Mouse (Mus musculus) ES-Bruce4 (cell line): ENCODE results near the gene Aida. TPM values are rescaled to one million over a fixed set of nuclear protein-coding genes. Genes with fewer than 3 reads are reported as not detected.
A peak's percentile ranks its signal among the peaks of the same experiment; 100 is the strongest.

ENCODE experiments used
- H3K27ac ChIP-seq: 2 replicates; pipeline ENCODE4 v1.5.1; 2012; ENCODE audit warnings: low read length, inconsistent platforms; ENCODE audit not compliant: insufficient read depth
- H3K27me3 ChIP-seq: 2 replicates; pipeline ENCODE4 v1.6.1; 2012; ENCODE audit warnings: mild to moderate bottlenecking, low read length, inconsistent platforms; ENCODE audit not compliant: control insufficient read depth, poor library complexity, insufficient read depth, severe bottlenecking
- H3K36me3 ChIP-seq: 2 replicates; pipeline ENCODE4 v1.6.1; 2012; ENCODE audit warnings: inconsistent platforms, mild to moderate bottlenecking, low read length, moderate library complexity; ENCODE audit not compliant: control insufficient read depth, poor library complexity, insufficient read depth, severe bottlenecking
- H3K4me1 ChIP-seq: one replicate; pipeline ENCODE4 v1.8.1; 2011; ENCODE audit warnings: low read length; ENCODE audit not compliant: control insufficient read depth, insufficient read depth
- H3K4me3 ChIP-seq: 2 replicates; pipeline ENCODE4 v1.5.1; 2011; ENCODE audit warnings: low read depth, mild to moderate bottlenecking, low read length
- H3K9ac ChIP-seq: 2 replicates; pipeline ENCODE4 v1.6.1; 2012; ENCODE audit warnings: low read depth, mild to moderate bottlenecking, inconsistent platforms; ENCODE audit not compliant: poor library complexity, severe bottlenecking
- H3K9me3 ChIP-seq: replicated peaks from 2 replicates; pipeline ENCODE4 v1.6.1; 2012; ENCODE audit warnings: mild to moderate bottlenecking, low read length, inconsistent platforms; ENCODE audit not compliant: control insufficient read depth, poor library complexity, insufficient read depth, severe bottlenecking
- CTCF ChIP-seq: IDR thresholded peaks from one replicate; pipeline ENCODE4 v1.8.1; 2011; ENCODE audit warnings: low read depth, low read length
- EP300 ChIP-seq: IDR thresholded peaks from 2 replicates; pipeline ENCODE4 v1.6.1; 2011; ENCODE audit warnings: low read depth, low read length; ENCODE audit not compliant: insufficient read depth
- POLR2A ChIP-seq: IDR thresholded peaks from one replicate; pipeline ENCODE4 v1.8.1; 2011; ENCODE audit warnings: low read length; ENCODE audit not compliant: insufficient read depth
- polyA plus RNA-seq: library from polyadenylated mRNA; stranded (reverse); fragments of >200 nt; gene quantifications from 2 replicates; pipeline ENCODE4 v1.2.4, GENCODE M21; 2011; ENCODE audit warnings: low read depth; ENCODE audit not compliant: missing spikeins, insufficient read depth, insufficient read length

The Aida gene
- polyA plus RNA-seq, 1 experiment = 74.6 TPM

DNA sequence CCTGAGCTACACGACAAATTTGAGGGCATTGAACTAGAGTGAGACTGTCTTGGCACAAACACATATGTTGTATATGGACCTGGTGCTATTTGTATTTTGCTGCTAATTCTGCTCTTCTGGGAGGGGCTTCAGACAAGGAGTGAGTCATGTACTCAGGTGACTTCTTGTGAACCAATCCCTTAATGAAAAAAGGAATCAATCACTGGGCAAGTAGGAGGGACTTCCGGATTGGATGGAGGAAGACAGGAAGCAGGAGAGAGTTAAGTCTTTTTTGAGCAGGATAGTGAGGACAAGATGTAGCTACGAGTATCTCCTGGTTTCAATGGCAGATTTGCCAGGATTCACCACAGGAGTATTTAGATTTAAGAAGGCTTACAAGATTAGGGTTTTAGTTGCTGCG lies 6.8 kb upstream of the Aida start:
- no peaks in the 10 kb centered on the region for H3K9me3 ChIP-seq
- H3K4me3 ChIP-seq = peak overlapping the region; percentile 90
- 0 out of 2 replicates have a peak overlapping the region, but pooled peaks have one; percentile 31 for H3K27ac ChIP-seq
- H3K27me3 ChIP-seq = no peaks in the 10 kb centered on the region
- peak overlapping the region; percentile 54 for H3K9ac ChIP-seq
- peaks cover 34% of the 10 kb centered on the region for H3K36me3 ChIP-seq
- no peak for TF ChIP-seq POLR2A
- no peak for TF ChIP-seq CTCF
- TF ChIP-seq EP300 = no peak
- H3K4me1 ChIP-seq = no peaks in the 10 kb centered on the region

DNA sequence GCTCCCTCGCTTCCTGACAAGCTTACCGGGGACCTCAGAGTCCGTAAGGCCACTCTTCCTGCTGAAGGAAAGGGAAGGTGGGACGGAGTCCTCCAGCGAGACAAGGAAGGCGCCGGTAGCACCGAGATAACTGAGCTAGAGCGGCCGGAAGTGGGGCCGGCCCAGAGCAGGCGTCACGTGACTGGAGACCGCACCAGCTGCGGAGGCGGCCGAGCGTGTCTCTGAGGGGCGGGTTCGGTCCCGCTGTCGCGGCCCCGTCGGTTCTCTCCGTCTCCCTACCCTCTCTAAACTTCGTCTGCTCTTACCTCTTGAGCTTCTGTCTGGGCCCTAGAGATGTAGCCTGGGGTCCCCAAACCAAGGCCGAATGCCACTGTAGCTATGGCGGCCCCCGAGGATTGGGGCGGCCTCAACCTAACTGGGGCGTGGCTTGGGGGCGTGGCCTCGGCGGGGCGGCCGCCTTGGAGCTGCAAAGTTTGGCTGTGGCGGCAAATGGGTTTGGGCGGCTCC lies 540 bp downstream of the Aida start, which contains the start of gene Brox:
Gene Brox, minus strand, starts transcription at position 393 of the 507 bp plus-strand sequence.
- Histone ChIP-seq H3K27ac (no peak within 1 kb of the TSS), H3K9me3 (no peaks in the 10 kb centered on the region), H3K4me3 (peak within 1 kb of the TSS; percentile 93), H3K9ac (peak within 1 kb of the TSS; percentile 87), H3K36me3 (peaks cover 4% of the 10 kb centered on the region), H3K27me3 (no peaks in the 10 kb centered on the region), H3K4me1 (no peaks in the 10 kb centered on the region)
- TF ChIP-seq CTCF = no peak
- no peak for TF ChIP-seq POLR2A

DNA sequence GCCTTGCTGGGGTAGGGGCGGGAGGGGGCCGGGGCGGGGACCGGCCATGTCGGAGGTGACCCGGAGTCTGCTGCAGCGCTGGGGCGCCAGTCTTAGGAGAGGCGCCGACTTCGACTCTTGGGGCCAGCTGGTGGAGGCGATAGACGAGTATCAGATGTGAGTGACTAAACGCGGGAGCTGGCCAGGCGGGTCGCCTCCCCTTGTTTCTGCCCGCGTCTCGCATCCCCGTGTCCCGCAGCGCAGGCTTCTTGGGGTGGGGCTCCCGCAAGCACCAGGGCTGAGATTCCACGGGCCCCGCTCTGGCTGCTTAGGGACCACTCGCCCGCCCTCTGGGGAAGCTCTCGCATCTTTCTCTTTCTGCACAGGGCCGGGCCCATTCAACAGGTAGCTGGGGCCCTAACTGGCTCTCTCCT lies 1.1 kb downstream of the Aida start:
- no peaks in the 10 kb centered on the region for H3K27me3 ChIP-seq
- H3K27ac ChIP-seq = no peak overlapping the region
- no peak for TF ChIP-seq POLR2A
- no peak for TF ChIP-seq CTCF
- no peak for TF ChIP-seq EP300

DNA sequence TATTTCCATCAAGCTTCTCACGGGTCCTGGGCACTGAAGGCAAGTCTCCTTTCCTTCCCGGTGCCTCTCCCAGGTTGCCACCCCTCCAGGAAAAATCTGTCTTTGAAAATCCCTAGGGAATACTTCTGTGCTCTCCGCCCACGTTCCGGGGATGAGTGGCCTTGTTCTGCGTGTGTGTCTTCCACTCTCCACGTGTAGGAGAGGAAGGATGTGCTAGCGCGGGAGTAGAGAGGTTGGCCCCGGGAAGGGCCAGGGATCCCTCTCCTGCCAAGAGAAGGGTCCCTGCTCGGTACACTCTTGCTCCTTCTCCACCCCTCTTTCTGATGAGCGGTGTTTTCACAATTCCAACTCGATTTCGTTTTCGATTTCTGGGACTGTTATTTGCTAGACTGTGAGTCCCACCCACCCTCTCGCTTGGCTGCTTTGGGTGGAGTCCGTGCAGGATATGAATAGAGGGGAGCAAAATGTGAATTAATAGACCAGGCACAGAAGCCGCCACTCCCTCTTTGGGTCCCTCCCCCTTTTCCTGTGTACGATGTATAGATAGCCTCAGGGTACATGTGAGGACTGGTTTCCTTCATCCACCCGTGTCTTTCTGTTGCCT lies 1.6 kb downstream of the Aida start:
- peaks cover 2% of the 10 kb centered on the region; the same call in 1 of the 2 replicates for H3K36me3 ChIP-seq
- no peak overlapping the region for H3K27ac ChIP-seq
- no peaks in the 10 kb centered on the region for H3K4me1 ChIP-seq
- H3K9ac ChIP-seq = peak overlapping the region; percentile 87
- no peaks in the 10 kb centered on the region for H3K9me3 ChIP-seq
- TF ChIP-seq POLR2A (no peak), CTCF (no peak), EP300 (no peak)
- H3K4me3 ChIP-seq = peak overlapping the region; percentile 92
- no peaks in the 10 kb centered on the region for H3K27me3 ChIP-seq

More for the DNA sequence above, 1.1 kb downstream of the Aida start:
- Histone ChIP-seq H3K4me3 (peak overlapping the region; percentile 92), H3K4me1 (no peaks in the 10 kb centered on the region), H3K9me3 (no peaks in the 10 kb centered on the region), H3K9ac (peak overlapping the region; percentile 87), H3K36me3 (peaks cover 2% of the 10 kb centered on the region; the same call in 1 of the 2 replicates)

DNA sequence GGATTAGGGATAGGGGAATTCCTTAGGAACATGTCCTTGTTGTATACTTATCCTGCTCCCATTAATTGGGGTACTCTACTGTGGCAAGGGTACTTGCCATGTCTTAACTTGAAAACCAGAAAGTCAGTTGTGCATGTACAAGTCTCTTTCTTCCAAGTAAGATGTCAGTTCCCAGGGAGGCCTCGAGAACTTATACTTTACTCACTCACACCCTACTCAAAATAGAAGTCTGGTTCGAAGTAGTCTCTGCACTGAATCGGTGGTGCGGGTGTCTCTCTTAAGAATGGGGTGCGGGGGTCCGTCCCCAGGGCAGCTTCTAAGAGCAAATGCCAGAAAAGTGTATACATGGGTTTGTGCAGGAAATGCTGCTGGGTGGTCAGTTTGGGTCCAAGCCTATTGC lies 2.8 kb downstream of the Aida start:
- TF ChIP-seq EP300 (no peak), CTCF (no peak), POLR2A (no peak)
- no peak overlapping the region for H3K4me3 ChIP-seq
- H3K4me1 ChIP-seq = no peaks in the 10 kb centered on the region
- no peaks in the 10 kb centered on the region for H3K9me3 ChIP-seq
- no peak overlapping the region for H3K9ac ChIP-seq
- no peak overlapping the region for H3K27ac ChIP-seq
- no peaks in the 10 kb centered on the region for H3K36me3 ChIP-seq
- H3K27me3 ChIP-seq = no peaks in the 10 kb centered on the region

DNA sequence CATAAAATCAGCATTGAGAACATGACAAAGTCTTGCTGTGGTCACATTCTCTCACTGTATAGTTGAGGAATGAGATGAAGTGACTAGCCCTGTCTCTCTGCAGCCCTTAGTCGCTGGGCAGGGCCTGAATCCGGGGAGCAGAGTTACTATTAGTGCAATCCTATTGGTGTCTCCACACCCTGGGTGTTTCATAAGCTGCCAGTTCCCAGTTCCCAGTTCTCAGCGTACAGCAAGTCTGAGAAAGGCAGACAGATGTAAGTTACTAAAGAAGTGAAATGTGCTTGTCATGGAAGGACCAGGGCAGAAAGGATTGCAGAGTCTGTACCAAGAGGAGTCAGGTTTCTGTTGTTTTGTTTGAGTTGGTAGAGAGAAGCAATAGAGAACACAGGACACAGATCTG lies 11.2 kb downstream of the Aida start:
- TF ChIP-seq POLR2A (no peak), EP300 (no peak), CTCF (no peak)
- H3K27ac ChIP-seq = no peak overlapping the region
- no peak overlapping the region for H3K4me3 ChIP-seq
- no peaks in the 10 kb centered on the region for H3K9me3 ChIP-seq
- no peaks in the 10 kb centered on the region for H3K4me1 ChIP-seq
- H3K36me3 ChIP-seq = no peaks in the 10 kb centered on the region
- no peak overlapping the region for H3K9ac ChIP-seq
- no peaks in the 10 kb centered on the region for H3K27me3 ChIP-seq
